Mouse (Mus musculus) thymus, postnatal 0 days (tissue): ENCODE measurements around the gene H2afv. TPM values are rescaled to one million over a fixed set of nuclear protein-coding genes. Genes with fewer than 3 reads are reported as not detected.

Source experiments
- DNase-seq: peaks from one replicate; pipeline ENCODE4 v3.0.0-alpha.2; 2015; ENCODE audit warnings: low spot score
- polyA plus RNA-seq: library from polyadenylated mRNA; unstranded; fragments of >200 nt; fragmentation: Nextera tagmentation; extraction: Ambion mirVana; gene quantifications from 2 replicates; pipeline ENCODE4 v1.2.1, GENCODE M21; 2015

H2afv gene
- 715 and 776 TPM in 2 replicates for polyA plus RNA-seq

GRCm38 (mm10) chr11:6444077-6444853, at the start of gene H2afv:
H2afv (minus strand) TSS chr11:6444443.
- peak; percentile 100 for DNase-seq

- peak; percentile 58 for DNase-seq
Observed at GRCm38 (mm10) chr11:6489691-6490503, 45.7 kb upstream of the H2afv start.

GRCm38 (mm10) chr11:6489257-6489656, 45.0 kb upstream of the H2afv start:
- no peak for DNase-seq

- DNase-seq = no peak
Observed at GRCm38 (mm10) chr11:6488041-6488684, 43.9 kb upstream of the H2afv start.

- DNase-seq = no peak
Observed at GRCm38 (mm10) chr11:6487496-6487895, 43.3 kb upstream of the H2afv start.

GRCm38 (mm10) chr11:6486916-6487315, 42.7 kb upstream of the H2afv start:
- no peak for DNase-seq

GRCm38 (mm10) chr11:6484244-6484959, 40.2 kb upstream of the H2afv start:
- no peak for DNase-seq

GRCm38 (mm10) chr11:6483103-6483502, 38.9 kb upstream of the H2afv start:
- no peak for DNase-seq

GRCm38 (mm10) chr11:6481669-6482185, 37.5 kb upstream of the H2afv start:
- no peak for DNase-seq

GRCm38 (mm10) chr11:6480681-6481405, 36.6 kb upstream of the H2afv start:
- peak; percentile 52 for DNase-seq

GRCm38 (mm10) chr11:6480191-6480590, 35.9 kb upstream of the H2afv start:
- DNase-seq = no peak

- no peak for DNase-seq
Observed at GRCm38 (mm10) chr11:6479231-6479630, 35.0 kb upstream of the H2afv start.

GRCm38 (mm10) chr11:6477350-6477749, 33.1 kb upstream of the H2afv start:
- DNase-seq = no peak

- no peak for DNase-seq
Observed at GRCm38 (mm10) chr11:6476876-6477275, 32.6 kb upstream of the H2afv start.

- DNase-seq = peak; percentile 93
Observed at GRCm38 (mm10) chr11:6475867-6476484, 31.7 kb upstream of the H2afv start, which contains the start of gene Purb. Purb (minus strand) TSS chr11:6475917.

- DNase-seq = peak; percentile 70
Observed at GRCm38 (mm10) chr11:6474874-6475731, 30.9 kb upstream of the H2afv start.

GRCm38 (mm10) chr11:6474381-6474780, 30.1 kb upstream of the H2afv start:
- DNase-seq = no peak

- DNase-seq = no peak
Observed at GRCm38 (mm10) chr11:6472076-6472475, 27.8 kb upstream of the H2afv start.

GRCm38 (mm10) chr11:6471493-6471892, 27.2 kb upstream of the H2afv start:
- DNase-seq = no peak
